Comparison of ENCODE assay signal across 9 mouse cellular contexts in genomic region chr1:36797481-36797880, GRCm38 (mm10). TPM values are rescaled to one million over a fixed set of nuclear protein-coding genes. Genes with fewer than 3 reads are reported as not detected.
DNase-seq lines count a peak whose midpoint lies in the region.
"Had no signal": no experiment of that assay in that cellular context is flagged by ENCODE, and none has a peak within 500 bp of the region (broad histone marks: within the 10 kb centered on the region; RNA-seq: fewer than 3 reads in every experiment).

No protein-coding gene starts in this region.

- DNase-seq in left cerebral cortex, adult 18-20 months (ENCODE audit: low spot score in 2 of 2) = peak; percentile 63 to 68
- DNase-seq in left cerebral cortex, adult 11 months (ENCODE audit: low spot score) = no peak
- peak; percentile 64 to 84 for DNase-seq in frontal cortex, postnatal 36 days (ENCODE audit: low spot score in 2 of 2)
- peak; percentile 68 to 87 for DNase-seq in left cerebral cortex, postnatal 25 days (ENCODE audit: low spot score in 2 of 2)
- peak; percentile 77 for DNase-seq in telencephalon, adult 2 months (ENCODE audit: low read depth, low spot score)
- no peak for DNase-seq in embryo, embryonic 10.5 days (ENCODE audit: low spot score)
- no peak for DNase-seq in adrenal gland, postnatal 36 days
- DNase-seq in adrenal gland, postnatal 4 days (ENCODE audit: low spot score in 2 of 2) = no peak
- DNase-seq: midbrain, embryonic 14.5 days had no signal

- intact Hi-C loops in left cerebral cortex, postnatal 25 days (cut with DNase I) = no loop called here

RNA-seq across cellular contexts. Expression of gene Zap70, which starts 35.9 kb away (rescaled TPM):
- total RNA-seq in left cerebral cortex, adult 18-20 months (2021) = 1 to 10 TPM; 1.3 to 2.1 TPM
- total RNA-seq in left cerebral cortex, postnatal 25 days (2021) = 1 to 10 TPM; 1.4 to 1.9 TPM
- total RNA-seq in adrenal gland, postnatal 36 days (2021) = under 1 TPM; 0.53 to 0.56 TPM
- under 1 TPM; 0.28 to 0.40 TPM for total RNA-seq in adrenal gland, postnatal 4 days (2021)

Comparison
In these comparisons a context has a peak if more than half of its experiments do, and no peak if none do; other contexts are left out.
1. DNase-seq: peak in left cerebral cortex, adult 18-20 months (2 of 2), frontal cortex, postnatal 36 days (2 of 2), left cerebral cortex, postnatal 25 days (2 of 2) and telencephalon, adult 2 months (single experiment); none in left cerebral cortex, adult 11 months (single experiment), embryo, embryonic 10.5 days (single experiment), adrenal gland, postnatal 36 days (0 of 2) and adrenal gland, postnatal 4 days (0 of 2).